Mouse (Mus musculus) olfactory bulb, adult 2 months (tissue): ENCODE measurements around the gene Lpgat1.

ENCODE experiments used
- CTCF ChIP-seq: fragments of 200-500 bp; IDR thresholded peaks from 2 replicates; pipeline ENCODE4 v1.5.1; 2012; ENCODE audit warnings: low read depth, mild to moderate bottlenecking, low read length, moderate library complexity; ENCODE audit not compliant: insufficient read depth
- POLR2A ChIP-seq: fragments of 200-500 bp; IDR thresholded peaks from 2 replicates; pipeline ENCODE4 v1.6.1; 2012; ENCODE audit warnings: mild to moderate bottlenecking, low read depth, low read length, moderate library complexity; ENCODE audit not compliant: insufficient read depth

GRCm38 (mm10) chr1:191738726-191739125 lies 21.1 kb downstream of the Lpgat1 start:
- TF ChIP-seq CTCF (no peak), POLR2A (no peak)
